Mouse (Mus musculus): ENCODE measurements around the gene Gp1ba.

Gene Gp1ba

GRCm38 (mm10) chr11:70638714-70639278 is at the start of gene Gp1ba:
Gene Gp1ba (plus strand): TSS chr11:70639122.
- DNase-seq (ENCODE audit: low spot score) = no peak

- no peak for DNase-seq (ENCODE audit: low spot score)
These were observed 47.2 kb upstream of the Gp1ba start for GRCm38 (mm10) chr11:70591733-70592132.

DNA sequence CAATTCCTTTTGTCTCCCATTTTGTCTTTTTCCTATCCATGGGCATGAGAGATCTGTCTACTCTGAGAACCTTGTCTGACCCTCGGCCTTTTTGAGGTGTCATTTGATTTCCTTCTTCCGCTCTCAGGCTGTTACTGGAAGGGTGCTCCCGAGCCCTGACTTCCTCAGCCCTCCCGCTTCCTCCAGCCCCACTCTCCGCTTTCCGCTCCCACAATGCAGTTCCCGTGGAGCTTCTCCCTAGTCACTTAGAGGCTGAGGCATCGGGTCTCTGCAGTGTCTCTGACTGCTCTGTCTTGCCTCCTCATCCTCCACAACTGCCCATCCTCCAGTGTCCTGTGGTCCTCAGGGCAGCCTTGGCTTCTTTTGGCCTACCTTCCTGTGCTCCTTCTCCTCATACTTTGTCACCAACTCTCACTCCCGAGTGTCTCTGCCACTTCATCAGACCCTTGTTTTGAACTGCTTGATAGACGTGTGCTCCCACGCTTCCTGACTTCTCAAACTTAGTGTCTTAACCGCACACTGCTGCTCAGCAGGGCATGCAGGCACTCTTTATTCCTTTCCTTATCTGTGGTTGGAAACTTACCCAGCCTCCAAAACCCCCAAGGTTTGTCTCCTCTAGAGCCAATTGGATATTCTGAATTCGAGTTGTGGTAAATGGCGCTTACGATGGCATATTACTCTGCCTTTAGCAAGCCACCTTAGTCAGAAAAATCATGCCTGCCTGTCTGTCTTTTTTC is 44.5 kb upstream of the Gp1ba start:
- no peak for DNase-seq (ENCODE audit: low spot score)

DNA sequence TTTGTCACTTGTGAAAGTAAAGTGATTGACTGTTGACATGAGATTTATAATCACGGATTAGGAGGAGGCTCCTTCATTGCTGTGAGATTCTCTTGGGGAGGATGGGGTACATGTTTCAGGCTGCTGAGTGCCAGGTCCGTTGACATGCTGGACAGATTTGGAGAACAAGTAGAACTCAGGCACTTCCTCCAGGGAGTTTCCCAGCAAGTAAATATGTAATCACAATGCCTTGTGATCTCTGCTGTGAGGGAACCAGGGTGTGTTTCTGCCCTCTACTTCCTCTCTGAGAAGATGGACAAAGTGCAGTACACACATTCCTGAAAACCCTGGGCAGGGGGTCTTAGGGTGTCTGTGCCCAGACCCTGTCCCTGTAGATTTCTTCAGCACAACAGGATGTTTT is 43.3 kb upstream of the Gp1ba start:
- no peak for DNase-seq (ENCODE audit: low spot score)

- DNase-seq (ENCODE audit: low spot score) = no peak
These were observed 42.8 kb upstream of the Gp1ba start for GRCm38 (mm10) chr11:70596094-70596493.

DNA sequence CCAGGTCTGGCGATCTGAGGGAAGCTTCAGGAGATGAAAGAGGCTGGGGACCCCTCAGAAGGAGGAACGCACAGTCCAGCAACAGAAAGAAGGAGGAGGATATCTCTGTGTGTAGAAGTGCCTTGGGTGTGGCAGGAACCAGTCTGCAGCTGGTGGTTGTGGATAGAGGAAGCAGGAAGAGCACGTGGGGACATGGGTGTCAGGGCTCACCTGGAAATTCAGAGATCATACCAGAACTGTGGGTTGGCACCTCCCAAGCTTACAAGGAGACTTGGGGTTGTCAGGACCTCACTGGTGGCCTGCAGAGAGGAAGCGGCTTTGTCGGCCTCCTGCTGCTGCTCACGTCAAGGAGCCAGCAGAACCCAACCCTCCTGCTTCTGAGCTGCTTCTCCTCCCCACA is 41.6 kb upstream of the Gp1ba start:
- no peak for DNase-seq (ENCODE audit: low spot score)

DNA sequence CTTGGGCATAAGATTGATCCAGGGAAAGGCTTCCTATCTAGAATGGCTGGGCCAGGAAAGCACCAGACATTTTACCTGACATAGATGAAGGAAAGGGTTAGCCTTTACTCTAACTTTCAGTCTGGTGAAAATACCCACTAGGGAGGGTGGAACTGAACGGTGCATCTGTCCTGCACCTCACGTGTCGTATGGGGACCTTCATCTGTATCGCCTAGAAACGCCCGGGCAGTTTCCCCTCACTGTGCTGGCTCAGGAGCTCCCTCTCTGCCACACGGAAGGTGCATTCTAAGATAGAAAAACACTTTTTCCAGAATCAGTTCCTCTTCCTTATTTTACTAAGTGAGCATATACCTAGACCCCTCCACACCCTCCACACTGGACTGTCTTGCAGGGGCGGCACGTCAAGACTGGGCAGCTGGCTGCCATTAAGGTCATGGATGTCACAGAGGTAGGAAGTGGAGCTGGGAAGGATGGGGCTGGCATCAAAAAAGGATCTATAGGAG is 40.4 kb upstream of the Gp1ba start:
- DNase-seq (ENCODE audit: low spot score) = no peak

- DNase-seq (ENCODE audit: low spot score) = peak; percentile 67
These were observed 33.8 kb upstream of the Gp1ba start for GRCm38 (mm10) chr11:70605024-70605566.

- no peak for DNase-seq (ENCODE audit: low spot score)
These were observed 32.2 kb upstream of the Gp1ba start for GRCm38 (mm10) chr11:70606717-70607116.

- DNase-seq (ENCODE audit: low spot score) = no peak
These were observed 31.3 kb upstream of the Gp1ba start for GRCm38 (mm10) chr11:70607611-70608010.

DNA sequence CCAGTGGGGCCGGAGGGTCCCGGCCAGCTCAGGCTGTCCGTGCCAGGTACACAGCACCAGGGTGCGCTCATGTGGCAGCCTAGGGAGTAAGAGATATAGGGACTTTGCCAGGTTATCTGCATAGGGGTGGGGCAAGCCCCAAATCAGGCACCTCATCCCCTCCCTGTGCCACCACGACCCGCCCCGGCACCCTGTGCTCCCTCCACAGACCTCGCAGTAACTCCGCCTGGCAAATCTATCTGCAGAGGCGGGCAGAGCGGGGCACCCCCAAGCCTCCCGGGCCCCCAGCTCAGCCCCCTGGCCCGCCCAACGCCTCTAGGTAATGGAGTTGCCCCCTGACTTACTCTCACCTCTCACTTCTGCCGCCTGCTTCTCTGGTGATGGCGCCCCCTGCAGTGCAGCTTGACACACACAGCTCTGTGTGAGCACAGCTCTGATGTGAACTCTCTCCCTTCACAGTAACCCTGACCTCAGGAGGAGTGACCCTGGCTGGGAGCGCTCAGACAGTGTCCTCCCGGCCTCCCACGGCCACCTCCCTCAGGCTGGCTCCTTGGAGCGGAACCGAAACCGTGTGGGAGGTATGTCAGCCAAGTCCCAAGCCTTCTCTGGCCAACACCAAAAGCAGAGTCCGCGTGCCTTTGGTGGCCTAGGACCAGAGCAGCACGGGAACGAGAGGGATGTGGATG is 30.4 kb upstream of the Gp1ba start:
- DNase-seq (ENCODE audit: low spot score) = no peak

DNA sequence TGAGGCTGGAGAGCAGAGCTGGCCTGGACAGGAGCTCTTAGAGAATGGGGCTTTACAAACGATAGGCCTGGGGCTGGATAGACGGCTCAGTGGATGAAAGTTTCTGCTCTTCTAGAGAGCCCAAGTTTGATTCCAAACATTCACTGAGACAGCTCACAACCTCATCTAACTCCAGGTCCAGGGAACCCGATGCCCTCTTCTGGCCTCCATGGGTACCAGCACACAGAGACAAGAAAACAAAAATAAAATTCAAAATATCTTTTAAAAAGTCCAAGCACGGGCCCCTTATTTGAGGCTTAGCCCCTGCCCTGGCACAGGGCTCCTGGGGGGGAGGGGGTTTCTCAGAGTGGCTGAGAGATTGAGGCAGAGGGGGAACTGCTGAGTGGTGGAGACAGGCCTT is 28.2 kb upstream of the Gp1ba start:
- no peak for DNase-seq (ENCODE audit: low spot score)

DNA sequence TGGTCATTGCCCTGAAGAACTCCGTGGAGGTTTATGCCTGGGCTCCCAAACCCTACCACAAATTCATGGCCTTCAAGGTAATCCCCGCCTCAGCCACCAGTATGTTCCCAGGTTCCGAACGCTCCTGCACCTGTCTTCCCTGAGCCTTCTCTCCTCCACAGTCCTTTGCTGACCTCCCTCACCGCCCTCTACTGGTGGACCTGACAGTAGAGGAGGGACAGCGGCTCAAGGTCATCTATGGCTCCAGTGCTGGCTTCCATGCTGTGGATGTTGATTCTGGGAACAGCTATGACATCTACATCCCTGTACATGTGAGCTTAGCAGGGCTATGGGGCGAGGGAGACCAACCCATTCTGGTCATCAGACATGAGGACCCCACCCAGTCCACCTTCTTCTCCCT is 26.4 kb upstream of the Gp1ba start:
- no peak for DNase-seq (ENCODE audit: low spot score)

DNA sequence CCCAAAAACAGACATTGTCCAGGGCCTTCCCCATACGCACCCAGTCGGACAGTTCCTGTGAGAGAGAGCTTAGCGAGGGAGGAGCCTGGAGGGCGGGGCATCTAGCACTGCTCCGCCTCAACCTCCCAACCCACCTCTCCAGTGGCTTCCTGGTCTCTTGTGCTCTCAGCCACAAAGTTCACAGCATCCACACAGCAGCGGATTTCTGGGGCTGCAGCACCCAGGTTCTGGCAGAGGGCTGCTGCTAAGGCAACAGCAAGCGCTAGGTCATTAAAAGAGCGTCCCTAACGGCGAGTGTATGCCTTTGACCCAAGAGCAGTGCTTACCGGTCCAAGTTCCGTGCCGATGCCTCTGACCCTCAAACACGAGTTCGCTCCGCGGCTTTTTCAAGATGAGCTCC is 23.8 kb upstream of the Gp1ba start:
- peak; percentile 62 for DNase-seq (ENCODE audit: low spot score)

- no peak for DNase-seq (ENCODE audit: low spot score)
These were observed 23.3 kb upstream of the Gp1ba start, which contains the start of gene 4930544D05Rik for GRCm38 (mm10) chr11:70615516-70616093. Gene 4930544D05Rik (plus strand): TSS chr11:70615848.

GRCm38 (mm10) chr11:70619101-70619500 is 19.8 kb upstream of the Gp1ba start, which contains the start of gene Chrne:
Gene Chrne (minus strand): TSS chr11:70619216.
- DNase-seq (ENCODE audit: low spot score) = no peak

DNA sequence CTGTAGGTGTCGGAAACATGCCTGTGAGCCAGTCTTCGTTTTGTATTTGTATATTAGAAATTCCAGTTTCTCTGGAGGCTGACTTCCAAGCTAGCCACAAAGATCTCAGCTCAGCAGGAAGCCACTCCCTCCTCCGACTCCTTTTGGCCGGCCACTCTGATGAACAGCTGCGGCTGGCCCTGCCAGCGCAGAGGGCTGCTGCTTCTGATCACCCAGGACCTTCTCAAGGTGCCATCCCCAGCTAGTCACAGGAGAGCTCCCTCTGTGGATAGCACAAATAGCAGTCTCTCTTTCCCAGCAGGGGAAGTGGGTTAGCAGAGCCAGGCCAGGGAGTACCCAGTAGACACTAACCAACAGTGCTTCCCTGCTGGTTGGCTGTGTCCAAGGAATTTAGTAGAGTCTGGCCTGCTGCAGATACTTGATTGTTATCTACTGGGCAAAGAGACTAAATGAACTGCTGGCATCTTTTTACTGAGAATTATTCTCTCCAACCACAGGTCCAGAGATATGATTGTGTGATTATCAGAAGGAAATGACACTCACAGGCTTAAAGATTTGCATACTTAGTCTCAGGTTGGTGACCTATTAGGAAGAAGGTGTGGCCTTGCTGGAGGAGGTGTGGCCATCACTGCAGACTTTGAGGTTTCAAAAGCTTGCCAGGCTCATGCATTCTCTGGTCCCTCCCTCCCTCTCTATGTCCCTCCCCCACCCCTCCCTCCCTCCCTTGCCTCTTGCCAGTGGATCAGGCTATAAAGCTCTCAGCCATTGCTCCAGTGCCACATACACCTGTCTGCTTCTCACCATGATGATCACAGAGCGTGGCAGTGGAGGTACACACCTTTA is 16.7 kb upstream of the Gp1ba start:
- DNase-seq (ENCODE audit: low spot score) = no peak

DNA sequence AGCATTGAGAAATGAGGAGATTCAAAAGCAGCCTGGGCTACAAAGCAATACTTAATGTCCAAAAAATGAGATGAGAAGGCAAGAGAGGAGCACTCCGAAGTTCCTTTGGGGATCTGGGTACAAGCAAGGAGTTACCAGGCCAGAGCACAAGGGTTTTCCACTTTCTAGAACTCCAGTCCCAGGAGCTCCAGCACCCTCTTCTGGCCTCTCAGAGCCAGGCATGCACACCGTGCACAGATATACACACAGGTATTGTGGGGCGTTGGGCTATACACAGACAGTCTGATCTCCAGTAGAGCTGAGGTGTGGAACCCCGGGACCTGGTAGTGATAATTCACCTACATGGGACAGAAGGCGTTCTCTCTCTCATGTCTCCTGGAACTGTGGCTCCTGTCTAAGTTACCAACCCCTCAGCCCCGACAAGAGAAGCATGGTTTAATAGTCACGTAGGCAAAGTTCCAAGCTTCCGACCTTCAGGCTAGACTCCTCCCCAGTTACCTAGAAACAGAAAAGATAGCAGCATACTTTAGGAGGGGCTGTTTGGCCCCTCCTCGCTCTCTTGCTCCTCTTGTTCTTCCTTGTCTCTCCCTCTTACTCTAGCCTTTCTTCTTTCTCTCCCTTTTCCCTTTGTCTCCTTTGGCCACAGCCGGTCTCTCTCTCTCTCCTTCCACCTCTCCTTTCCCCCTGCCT is 15.7 kb upstream of the Gp1ba start:
- DNase-seq (ENCODE audit: low spot score) = no peak

- no peak for DNase-seq (ENCODE audit: low spot score)
These were observed 13.4 kb upstream of the Gp1ba start for GRCm38 (mm10) chr11:70625473-70625872.

GRCm38 (mm10) chr11:70626877-70627276 is 12.0 kb upstream of the Gp1ba start:
- no peak for DNase-seq (ENCODE audit: low spot score)

DNA sequence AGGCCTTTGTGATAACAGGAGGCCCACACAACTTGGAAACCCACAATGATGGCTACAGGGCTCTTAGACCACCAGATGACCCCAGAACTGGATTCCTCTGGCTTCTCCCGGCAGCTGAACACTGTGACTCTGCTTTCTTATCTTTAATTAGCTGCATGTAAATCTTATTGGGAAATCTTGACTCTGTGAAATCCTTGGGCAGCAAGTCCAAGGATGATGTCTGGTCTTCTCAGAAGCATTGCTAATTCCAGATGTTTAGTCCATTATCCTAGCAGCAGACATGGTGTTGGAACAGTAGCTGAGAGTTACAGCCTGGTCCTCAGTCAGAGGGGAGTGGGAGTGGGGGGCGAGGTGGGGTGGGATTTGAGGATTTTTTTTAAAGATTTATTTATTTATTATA is 10.5 kb upstream of the Gp1ba start:
- no peak for DNase-seq (ENCODE audit: low spot score)
